Mouse (Mus musculus) CH12.LX (cell line): ENCODE results near the gene Npcd. TPM values are rescaled to one million over a fixed set of nuclear protein-coding genes. Genes with fewer than 3 reads are reported as not detected.
A peak's percentile ranks its signal among the peaks of the same experiment; 100 is the strongest.

Source experiments
- DNase-seq: peaks from one replicate; pipeline ENCODE4 v3.0.0-alpha.2; 2013; ENCODE audit errors: extremely low read depth
- H3K27ac ChIP-seq: 2 replicates; pipeline ENCODE4 v1.5.1; 2012; ENCODE audit warnings: low read depth, mild to moderate bottlenecking, control low read depth, moderate library complexity; ENCODE audit not compliant: insufficient read depth
- H3K27me3 ChIP-seq: replicated peaks from 2 replicates; pipeline ENCODE3; 2012; ENCODE audit warnings: inconsistent platforms
- H3K36me3 ChIP-seq, 2 experiments: replicated peaks in 1 of 2; 2 replicates each; pipeline versions ENCODE3 to v1.6.1; 2012; ENCODE audit warnings: inconsistent platforms in 1 of 2, low read length in 1 of 2, mild to moderate bottlenecking in 1 of 2, mixed read lengths in 1 of 2, moderate library complexity in 1 of 2; ENCODE audit not compliant: control insufficient read depth in 1 of 2, insufficient read depth in 1 of 2
- H3K4me1 ChIP-seq, 2 experiments: 2 replicates each; pipeline ENCODE4 v1.6.1; 2012; ENCODE audit warnings: inconsistent platforms in 1 of 2, moderate library complexity in 1 of 2; ENCODE audit not compliant: insufficient read depth in 2 of 2, control insufficient read depth in 1 of 2
- H3K4me2 ChIP-seq: 2 replicates; pipeline ENCODE4 v1.6.1; 2012; ENCODE audit warnings: low read depth, mild to moderate bottlenecking, control low read depth; ENCODE audit not compliant: poor library complexity, insufficient read depth, severe bottlenecking
- H3K4me3 ChIP-seq, 3 experiments: fragments of 150-350 bp in 1 of 3; sonication (generic) in 1 of 3; replicated peaks in 1 of 3; 2 replicates each; pipeline versions ENCODE3 to v1.5.1; 2011 to 2012; ENCODE audit warnings: low read depth in 2 of 3, low read length in 2 of 3, mild to moderate bottlenecking in 2 of 3, moderate library complexity in 2 of 3, control low read depth in 1 of 3, improper control_type of control experiment in 1 of 3, inconsistent platforms in 1 of 3, mixed read lengths in 1 of 3; ENCODE audit not compliant: poor library complexity in 1 of 3
- H3K79me2 ChIP-seq: replicated peaks from 2 replicates; pipeline ENCODE4 v1.6.1; 2012; ENCODE audit warnings: mild to moderate bottlenecking, moderate library complexity; ENCODE audit not compliant: control insufficient read depth, poor library complexity, insufficient read depth, severe bottlenecking; ENCODE audit errors: extremely low read depth
- H3K9ac ChIP-seq: 2 replicates; pipeline ENCODE4 v1.6.1; 2012; ENCODE audit warnings: low read depth, mild to moderate bottlenecking, control low read depth, moderate library complexity; ENCODE audit not compliant: insufficient read depth
- H3K9me3 ChIP-seq: replicated peaks from 2 replicates; pipeline ENCODE3; 2012; ENCODE audit warnings: low read length, inconsistent platforms, mixed read lengths
- CHD2 ChIP-seq: IDR thresholded peaks from 2 replicates; pipeline ENCODE4 v1.6.1; 2011; ENCODE audit warnings: low read length, improper control_type of control experiment
- CTCF ChIP-seq, 2 experiments: IDR thresholded peaks in 1 of 2; conservative IDR thresholded peaks in 1 of 2; 2 replicates each; pipeline ENCODE4 v1.5.1; 2011 to 2012; ENCODE audit warnings: low read depth in 2 of 2, low read length in 2 of 2, improper control_type of control experiment in 1 of 2, inconsistent platforms in 1 of 2, mild to moderate bottlenecking in 1 of 2, moderate library complexity in 1 of 2
- EP300 ChIP-seq: IDR thresholded peaks from 2 replicates; pipeline ENCODE4 v1.6.1; 2011; ENCODE audit warnings: low read length, improper control_type of control experiment
- ETS1 ChIP-seq: conservative IDR thresholded peaks from 2 replicates; pipeline ENCODE4 v1.6.1; 2012; ENCODE audit warnings: low read depth, mild to moderate bottlenecking, inconsistent platforms, low read length, improper control_type of control experiment, moderate library complexity
- IRF4 ChIP-seq: IDR thresholded peaks from 2 replicates; pipeline ENCODE4 v1.6.1; 2014; ENCODE audit warnings: low read depth, mild to moderate bottlenecking, inconsistent platforms, low read length, improper control_type of control experiment
- JUN ChIP-seq: IDR thresholded peaks from 2 replicates; pipeline ENCODE4 v1.6.1; 2011; ENCODE audit warnings: low read depth, mild to moderate bottlenecking, low read length, improper control_type of control experiment, moderate library complexity; ENCODE audit not compliant: insufficient read depth
- JUND ChIP-seq: conservative IDR thresholded peaks from 2 replicates; pipeline ENCODE4 v1.6.1; 2011; ENCODE audit warnings: low read depth, low read length, improper control_type of control experiment
- KAT2A ChIP-seq: IDR thresholded peaks from 2 replicates; pipeline ENCODE4 v1.6.1; 2012; ENCODE audit warnings: low read length, improper control_type of control experiment, inconsistent platforms; ENCODE audit not compliant: insufficient replicate concordance
- MAFK ChIP-seq: IDR thresholded peaks from 2 replicates; pipeline ENCODE4 v1.6.1; 2011; ENCODE audit warnings: low read length, improper control_type of control experiment; ENCODE audit not compliant: insufficient replicate concordance
- MEF2A ChIP-seq: IDR thresholded peaks from 2 replicates; pipeline ENCODE4 v1.6.1; 2014; ENCODE audit warnings: low read depth, mild to moderate bottlenecking, inconsistent platforms, low read length, improper control_type of control experiment, borderline replicate concordance
- MYC ChIP-seq: IDR thresholded peaks from 2 replicates; pipeline ENCODE4 v1.6.1; 2011; ENCODE audit warnings: low read depth, mild to moderate bottlenecking, improper control_type of control experiment, low read length
- NRF1 ChIP-seq: IDR thresholded peaks from 2 replicates; pipeline ENCODE4 v1.6.1; 2014; ENCODE audit warnings: low read depth, mild to moderate bottlenecking, inconsistent platforms, low read length, improper control_type of control experiment, moderate library complexity
- RAD21 ChIP-seq: IDR thresholded peaks from 2 replicates; pipeline ENCODE4 v1.6.1; 2011; ENCODE audit warnings: low read depth, mild to moderate bottlenecking, low read length, improper control_type of control experiment, moderate library complexity
- SIN3A ChIP-seq: IDR thresholded peaks from 2 replicates; pipeline ENCODE4 v1.6.1; 2012; ENCODE audit warnings: low read length, improper control_type of control experiment, inconsistent platforms
- SMC3 ChIP-seq: IDR thresholded peaks from 2 replicates; pipeline ENCODE4 v1.6.1; 2011; ENCODE audit warnings: low read depth, low read length, improper control_type of control experiment
- TBP ChIP-seq: conservative IDR thresholded peaks from 2 replicates; pipeline ENCODE4 v1.6.1; 2011; ENCODE audit warnings: low read depth, low read length, improper control_type of control experiment
- UBTF ChIP-seq: IDR thresholded peaks from 2 replicates; pipeline ENCODE4 v1.6.1; 2012; ENCODE audit warnings: low read depth, mild to moderate bottlenecking, inconsistent platforms, low read length, improper control_type of control experiment, moderate library complexity
- USF1 ChIP-seq: IDR thresholded peaks from 2 replicates; pipeline ENCODE4 v1.6.1; 2014; ENCODE audit warnings: low read depth, mild to moderate bottlenecking, inconsistent platforms, low read length, improper control_type of control experiment
- USF2 ChIP-seq: conservative IDR thresholded peaks from 2 replicates; pipeline ENCODE4 v1.6.1; 2011; ENCODE audit warnings: low read depth, low read length, improper control_type of control experiment
- ZKSCAN1 ChIP-seq: IDR thresholded peaks from 2 replicates; pipeline ENCODE4 v1.6.1; 2012; ENCODE audit warnings: low read depth, inconsistent platforms, low read length, improper control_type of control experiment, borderline replicate concordance
- ZMIZ1 ChIP-seq: IDR thresholded peaks from 2 replicates; pipeline ENCODE4 v1.6.1; 2012; ENCODE audit warnings: low read depth, mild to moderate bottlenecking, inconsistent platforms, low read length, improper control_type of control experiment
- dilution Hi-C: fragments of 300-500 bp; cut with MboI; formaldehyde crosslinking; loops from 2 replicates; pipeline ENCODE4 v1.14.3; 2020; ENCODE audit warnings: low sequenced_read_pairs; ENCODE audit not compliant: extremely low pct_unique_long_range_greater_than_20kb, extremely low pct_ligation_motif_present
- in situ Hi-C: fragments of 300-500 bp; cut with MboI; formaldehyde crosslinking; loops from 3 replicates; pipeline ENCODE4 v1.14.3; 2019; ENCODE audit warnings: low sequenced_read_pairs, low pct_ligation_motif_present, low pct_unique_long_range_greater_than_20kb, mixed read lengths
- polyA plus RNA-seq: library from polyadenylated mRNA; unstranded; fragments of >175 nt; gene quantifications from 2 replicates; pipeline ENCODE4 v1.2.1, GENCODE M21; 2012; ENCODE audit warnings: low read depth; ENCODE audit not compliant: insufficient read length
- total RNA-seq, 2 experiments: library from RNA; depleted of rRNA; stranded (reverse); fragments of 300-350 nt in 1 of 2; fragments of >200 nt in 1 of 2; gene quantifications; 2 replicates each; pipeline ENCODE4 v1.2.3; 2012 to 2014

Gene Npcd
- total and polyA plus RNA-seq, 3 experiments: 0.59 TPM; not detected in 2

DNA sequence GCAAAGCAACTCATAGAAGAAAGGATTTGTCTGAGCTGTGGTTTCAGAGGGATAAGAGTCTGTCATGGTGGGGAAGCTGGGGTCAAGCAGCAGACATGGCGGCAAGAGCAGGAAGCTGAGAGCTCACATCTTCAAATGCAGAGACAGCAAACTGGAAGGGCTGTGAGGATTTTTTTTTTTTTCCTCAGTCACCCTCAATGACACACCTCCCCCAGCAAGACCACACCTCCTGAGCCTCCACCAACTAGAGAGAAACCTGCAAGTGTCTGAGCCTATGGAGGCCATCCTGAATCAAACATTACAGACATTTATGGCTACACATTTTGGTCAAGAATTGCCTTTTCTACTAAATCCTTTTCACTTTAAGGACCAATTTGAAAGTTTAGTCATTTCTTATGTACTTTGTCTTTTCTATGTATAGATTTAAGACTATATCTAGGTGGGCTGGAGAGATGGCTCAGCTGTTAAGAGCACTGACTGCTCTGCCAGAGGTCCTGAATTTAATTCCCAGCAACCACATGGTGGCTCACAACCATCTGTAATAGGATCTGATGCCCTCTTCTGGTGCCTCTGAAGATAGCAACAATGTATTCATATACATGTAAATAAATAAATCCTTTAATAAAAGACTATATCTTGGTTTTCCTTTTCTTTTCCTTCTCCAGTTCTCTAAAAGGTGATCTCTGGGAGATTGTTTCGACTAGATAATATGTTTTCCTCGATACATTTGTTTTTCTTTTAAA, 33.4 kb upstream of the Npcd start:
- in situ Hi-C loops: no loop called here
- H3K9ac ChIP-seq: no peak overlapping the region
- H3K36me3 ChIP-seq: no peaks in the 10 kb centered on the region
- DNase-seq: no peak
- dilution Hi-C loops: no loop called here
- H3K4me1 ChIP-seq: no peaks in the 10 kb centered on the region
- no peak overlapping the region for H3K27ac ChIP-seq
- H3K9me3 ChIP-seq: peaks cover 6% of the 10 kb centered on the region
- H3K4me3 ChIP-seq: no peak overlapping the region
- TF ChIP-seq SMC3 (no peak), CTCF (conservative IDR thresholded peaks at IDR 0.05 in 1 of 2, IDR thresholded peaks at IDR 0.05 in 1 of 2; ENCODE audit: low read depth in 2 of 2, low read length in 2 of 2) (peak in 1 of 2 experiments; percentile 45; a peak in 2 of 4 replicates)
- no peaks in the 10 kb centered on the region for H3K79me2 ChIP-seq
- no peaks in the 10 kb centered on the region for H3K27me3 ChIP-seq
- no peak overlapping the region for H3K4me2 ChIP-seq

DNA sequence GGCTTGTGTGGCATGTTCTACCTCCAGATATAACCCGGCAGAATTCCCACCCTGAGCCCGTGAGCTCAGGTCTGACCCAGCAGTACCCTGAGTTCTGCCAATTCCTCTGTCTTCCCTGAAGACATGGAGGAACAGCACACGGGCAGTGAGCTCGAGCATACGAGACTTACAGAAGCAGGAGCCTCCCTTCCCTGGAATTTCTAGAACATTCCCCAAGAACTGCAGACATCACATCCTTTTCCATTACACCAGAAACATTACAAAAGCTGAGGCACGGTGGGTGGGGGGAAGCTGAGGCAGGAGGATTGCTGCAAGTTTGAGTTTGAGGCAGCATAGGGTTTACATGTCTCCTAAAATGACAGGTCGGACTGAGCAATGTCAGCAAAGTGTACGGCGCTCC, 25.8 kb upstream of the Npcd start:
- Histone ChIP-seq H3K4me3 (no peak overlapping the region), H3K9ac (no peak overlapping the region), H3K4me1 (no peaks in the 10 kb centered on the region), H3K4me2 (no peak overlapping the region)
- TF ChIP-seq KAT2A (no peak), SIN3A (no peak), ZMIZ1 (no peak), EP300 (no peak), JUN (no peak), ETS1 (no peak), MYC (no peak), MAFK (no peak)
- TF ChIP-seq, all 38 proteins: peak for 0
- no peak for DNase-seq
- Histone ChIP-seq H3K36me3 (no peaks in the 10 kb centered on the region), H3K79me2 (no peaks in the 10 kb centered on the region), H3K27me3 (no peaks in the 10 kb centered on the region), H3K9me3 (no peaks in the 10 kb centered on the region), H3K27ac (no peak overlapping the region)
- dilution Hi-C loops: no loop called here
- in situ Hi-C loops: no loop called here

DNA sequence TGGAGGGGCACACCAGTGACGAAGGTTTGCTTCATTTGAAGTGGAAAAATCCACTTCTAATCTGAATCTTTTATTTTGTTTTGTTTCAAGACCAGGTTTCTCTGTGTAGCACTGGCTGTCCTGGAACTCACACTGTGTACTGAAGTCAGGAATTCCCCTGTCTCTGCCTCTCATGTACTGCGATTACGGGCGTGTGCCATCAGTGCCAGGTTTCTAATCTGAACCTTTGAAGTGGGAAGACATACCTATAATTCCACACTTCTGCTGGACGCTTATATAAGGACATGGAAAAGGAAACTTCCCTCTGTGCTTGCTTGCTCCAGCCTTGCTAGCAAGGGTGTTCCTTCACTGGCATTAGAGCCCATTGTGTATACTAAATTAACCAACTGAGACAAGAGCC, 24.9 kb upstream of the Npcd start:
- in situ Hi-C loops: no loop called here
- H3K36me3 ChIP-seq: no peaks in the 10 kb centered on the region
- no peaks in the 10 kb centered on the region for H3K79me2 ChIP-seq
- H3K4me2 ChIP-seq: no peak overlapping the region
- no peak for TF ChIP-seq USF1
- no peak for TF ChIP-seq IRF4
- no peak for TF ChIP-seq UBTF
- no peak for TF ChIP-seq CHD2
- TF ChIP-seq TBP: no peak
- TF ChIP-seq MEF2A: no peak
- TF ChIP-seq JUN: no peak
- TF ChIP-seq NRF1: no peak
- TF ChIP-seq USF2: no peak
- no peak for TF ChIP-seq SIN3A
- TF ChIP-seq KAT2A: no peak
- TF ChIP-seq EP300: no peak
- TF ChIP-seq JUND: no peak
- no peak for TF ChIP-seq ZKSCAN1
- TF ChIP-seq RAD21: no peak
- no peak for TF ChIP-seq MYC
- DNase-seq: no peak
- no peaks in the 10 kb centered on the region for H3K27me3 ChIP-seq
- H3K27ac ChIP-seq: no peak overlapping the region
- dilution Hi-C loops: no loop called here
- H3K4me1 ChIP-seq: no peaks in the 10 kb centered on the region
- no peak overlapping the region for H3K4me3 ChIP-seq
- no peak overlapping the region for H3K9ac ChIP-seq
- no peaks in the 10 kb centered on the region for H3K9me3 ChIP-seq
